Mouse (Mus musculus) MEL (cell line): ENCODE measurements at regions not wholly inside any gene's neighbourhood (a gene's known extent, or its start where the extent isn't known, plus 50 kb on each side); places are given as distances from the start of the nearest gene placed in this dataset.

ENCODE experiments used
- CTCF ChIP-seq, 3 experiments: IDR thresholded peaks in 2 of 3; conservative IDR thresholded peaks in 1 of 3; 2 replicates each; pipeline ENCODE4 v1.5.1; 2011 to 2012; ENCODE audit warnings: low read length in 3 of 3, low read depth in 2 of 3, mild to moderate bottlenecking in 2 of 3, improper control_type of control experiment in 1 of 3, inconsistent platforms in 1 of 3, mixed read lengths in 1 of 3, moderate library complexity in 1 of 3; ENCODE audit not compliant: control insufficient read depth in 1 of 3, insufficient read depth in 1 of 3, poor library complexity in 1 of 3, severe bottlenecking in 1 of 3
- GATA1 ChIP-seq: IDR thresholded peaks from 2 replicates; pipeline ENCODE4 v1.6.1; 2011; ENCODE audit warnings: low read depth, low read length, improper control_type of control experiment
- HCFC1 ChIP-seq: IDR thresholded peaks from 2 replicates; pipeline ENCODE4 v1.6.1; 2012; ENCODE audit warnings: low read depth, mild to moderate bottlenecking, inconsistent platforms, low read length, improper control_type of control experiment, moderate library complexity
- JUND ChIP-seq: IDR thresholded peaks from 2 replicates; pipeline ENCODE4 v1.6.1; 2011; ENCODE audit warnings: low read depth, mild to moderate bottlenecking, improper control_type of control experiment, low read length
- MAX ChIP-seq: IDR thresholded peaks from 2 replicates; pipeline ENCODE4 v1.6.1; 2011; ENCODE audit warnings: low read length, improper control_type of control experiment
- POLR2A ChIP-seq, 2 experiments: IDR thresholded peaks; 2 replicates each; pipeline ENCODE4 v1.6.1; 2011 to 2012; ENCODE audit warnings: low read length in 2 of 2, mild to moderate bottlenecking in 2 of 2, control low read depth in 1 of 2, improper control_type of control experiment in 1 of 2, low read depth in 1 of 2, moderate library complexity in 1 of 2; ENCODE audit not compliant: control insufficient read depth in 1 of 2, insufficient read depth in 1 of 2, poor library complexity in 1 of 2
- POLR2AphosphoS2 ChIP-seq: IDR thresholded peaks from 2 replicates; pipeline ENCODE4 v1.6.1; 2011; ENCODE audit warnings: low read length, improper control_type of control experiment
- RCOR1 ChIP-seq: IDR thresholded peaks from 2 replicates; pipeline ENCODE4 v1.6.1; 2012; ENCODE audit warnings: low read depth, mild to moderate bottlenecking, inconsistent platforms, low read length, improper control_type of control experiment
- SIN3A ChIP-seq: IDR thresholded peaks from 2 replicates; pipeline ENCODE4 v1.6.1; 2012; ENCODE audit warnings: low read length, improper control_type of control experiment, inconsistent platforms
- UBTF ChIP-seq: IDR thresholded peaks from 2 replicates; pipeline ENCODE4 v1.6.1; 2012; ENCODE audit warnings: low read depth, mild to moderate bottlenecking, inconsistent platforms, low read length, improper control_type of control experiment, moderate library complexity, borderline replicate concordance; ENCODE audit not compliant: insufficient read depth
- ZKSCAN1 ChIP-seq: IDR thresholded peaks from 2 replicates; pipeline ENCODE4 v1.6.1; 2012; ENCODE audit warnings: low read depth, mild to moderate bottlenecking, inconsistent platforms, low read length, improper control_type of control experiment, moderate library complexity

- TF ChIP-seq SIN3A (no peak), CTCF (IDR thresholded peaks at IDR 0.05 in 2 of 3, conservative IDR thresholded peaks at IDR 0.05 in 1 of 3; ENCODE audit: control insufficient read depth in 1 of 3, insufficient read depth in 1 of 3, low read depth in 2 of 3, low read length in 3 of 3, poor library complexity in 1 of 3, severe bottlenecking in 1 of 3) (no peak), ZKSCAN1 (no peak), POLR2A (IDR thresholded peaks at IDR 0.05; ENCODE audit: control insufficient read depth in 1 of 2, insufficient read depth in 1 of 2, low read depth in 1 of 2, low read length in 2 of 2, poor library complexity in 1 of 2) (no peak), POLR2AphosphoS2 (no peak), MAX (no peak), GATA1 (no peak), JUND (no peak), UBTF (no peak), RCOR1 (no peak), HCFC1 (no peak)
Measured at GRCm38 (mm10) chr14:123190729-123191128, 206.9 kb upstream of the Tmtc4 start.
